Mouse (Mus musculus) spleen, postnatal 0 days (tissue): Measurements from ENCODE around the gene Syndig1l. TPM values are rescaled to one million over a fixed set of nuclear protein-coding genes. Genes with fewer than 3 reads are reported as not detected.

ENCODE experiments used
- polyA plus RNA-seq: library from polyadenylated mRNA; unstranded; fragments of >200 nt; fragmentation: Nextera tagmentation; extraction: Ambion mirVana; gene quantifications from 2 replicates; pipeline ENCODE4 v1.2.1, GENCODE M21; 2015

Gene Syndig1l
- polyA plus RNA-seq = 0.12 TPM in 1 of 2 replicates, not detected in the other

DNA sequence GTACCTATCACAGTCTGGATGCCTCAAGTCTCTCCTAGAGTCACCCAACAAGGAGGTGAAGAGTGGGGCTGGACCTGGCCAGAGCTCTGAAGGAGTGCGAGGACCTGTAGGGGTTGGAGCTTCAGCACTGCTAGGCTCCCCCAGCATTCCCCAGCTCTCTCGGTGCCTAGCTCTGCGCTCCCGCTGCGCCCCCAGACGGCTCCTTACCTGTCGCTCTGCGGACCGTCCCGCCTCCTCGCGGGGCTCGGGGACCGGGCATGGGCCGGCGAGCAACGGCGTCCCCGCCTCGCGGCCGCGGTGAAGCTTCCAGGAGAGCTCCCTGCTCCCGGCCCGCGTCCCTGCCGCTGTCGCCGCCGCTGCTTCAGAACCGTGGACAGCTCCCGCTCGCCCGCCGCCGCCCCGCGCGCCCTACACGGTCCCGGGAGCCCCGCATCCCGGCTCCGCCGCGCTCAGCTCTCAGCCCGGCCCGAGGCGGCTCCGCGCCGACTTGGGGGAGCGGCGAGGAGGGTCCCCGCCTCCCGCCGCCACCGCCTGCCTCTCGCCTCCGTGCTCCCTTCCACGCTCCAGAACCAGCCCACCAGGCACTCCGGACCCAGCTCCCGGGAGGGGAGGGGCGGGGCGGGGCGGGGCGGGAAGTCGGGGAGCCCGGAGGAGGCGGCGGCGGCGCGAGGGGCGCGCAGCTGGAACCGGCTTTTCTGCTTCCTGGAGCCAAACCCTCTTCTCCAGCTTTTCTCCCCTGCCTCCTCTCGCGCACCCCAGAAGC is at the start of gene Syndig1l:
TSS of gene Syndig1l (minus strand) at position 513 of the 763 bp plus-strand sequence.

DNA sequence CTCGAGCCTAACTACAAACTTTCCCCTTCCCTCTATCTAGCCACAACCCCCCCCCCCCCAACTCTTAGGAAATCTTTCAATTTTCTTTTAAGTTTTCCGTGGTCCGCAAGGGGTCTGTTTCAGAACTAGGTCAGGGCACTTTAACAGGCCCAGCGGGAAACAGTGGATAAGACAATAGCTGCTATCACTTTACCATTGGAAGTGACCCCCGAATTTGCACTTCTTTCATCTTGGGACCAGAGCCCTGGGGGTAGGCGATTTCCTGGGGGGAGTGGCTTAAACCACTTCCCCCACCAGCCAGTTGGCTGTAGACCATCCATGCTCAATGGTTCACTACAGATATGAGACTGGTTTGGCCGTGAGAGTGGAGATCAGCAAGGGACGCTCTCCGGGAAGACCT is 58.0 kb downstream of the Syndig1l start, which contains the start of gene Vrtn:
TSS of gene Vrtn (plus strand) at position 366 of the 400 bp plus-strand sequence.

Other genes with a start within 250 kb of the Syndig1l start
- gene Aldh6a1, start 247.8 kb downstream of the Syndig1l start, polyA plus RNA-seq = 8.4 and 11.7 TPM in 2 replicates
- gene Lin52, start 247.4 kb downstream of the Syndig1l start, polyA plus RNA-seq = 12.8 and 14.9 TPM in 2 replicates
- not detected in 2 replicates for gene Vsx2, start 129.1 kb downstream of the Syndig1l start, polyA plus RNA-seq
- gene Abcd4, start 81.4 kb downstream of the Syndig1l start, polyA plus RNA-seq = 4.4 and 5.3 TPM in 2 replicates
- gene Vrtn, start 57.8 kb downstream of the Syndig1l start, polyA plus RNA-seq = not detected in 2 replicates
- gene Npc2, start 74.3 kb upstream of the Syndig1l start, polyA plus RNA-seq = 32.2 and 42.3 TPM in 2 replicates
- 158 and 171 TPM in 2 replicates for gene Isca2, start 74.4 kb upstream of the Syndig1l start, polyA plus RNA-seq
- gene Ltbp2, start 177.7 kb upstream of the Syndig1l start, polyA plus RNA-seq = 8.6 and 10.4 TPM in 2 replicates